Mouse (Mus musculus) mouse embryonic stem cell (cell line): ENCODE data around the gene Rph3al.

ENCODE experiments used
- in situ Hi-C, 2 experiments: fragments of 300-500 bp; cut with MboI; formaldehyde crosslinking; loops; 1 replicate in 1 of 2; 3 replicates in 1 of 2; pipeline ENCODE4 v1.14.3; 2019 to 2020; ENCODE audit warnings: low sequenced_read_pairs in 2 of 2, low pct_unique_long_range_greater_than_20kb in 1 of 2, mixed read lengths in 1 of 2; ENCODE audit not compliant: unreplicated experiment in 1 of 2

The Rph3al gene

GRCm38 (mm10) chr11:75957124-75957832 lies 19.0 kb upstream of the Rph3al start:
- in situ Hi-C loops: no loop called here

- in situ Hi-C loops: no loop called here
These were observed 18.4 kb upstream of the Rph3al start for GRCm38 (mm10) chr11:75956651-75957050.

GRCm38 (mm10) chr11:75954896-75955295 lies 16.7 kb upstream of the Rph3al start:
- in situ Hi-C loops: no loop called here

- in situ Hi-C loops: no loop called here
These were observed 13.7 kb upstream of the Rph3al start for GRCm38 (mm10) chr11:75951895-75952294.

GRCm38 (mm10) chr11:75950459-75950858 lies 12.2 kb upstream of the Rph3al start:
- in situ Hi-C loops: no loop called here

GRCm38 (mm10) chr11:75948789-75949188 lies 10.6 kb upstream of the Rph3al start:
- in situ Hi-C loops: no loop called here

GRCm38 (mm10) chr11:75947223-75947622 lies 9.0 kb upstream of the Rph3al start:
- in situ Hi-C loops: no loop called here

GRCm38 (mm10) chr11:75945805-75946450 lies 7.7 kb upstream of the Rph3al start:
- in situ Hi-C loops: no loop called here

- in situ Hi-C loops: no loop called here
These were observed 808 bp downstream of the Rph3al start for GRCm38 (mm10) chr11:75937370-75937871.

GRCm38 (mm10) chr11:75935819-75936430 lies 2.3 kb downstream of the Rph3al start:
- in situ Hi-C loops: no loop called here

GRCm38 (mm10) chr11:75934425-75934824 lies 3.8 kb downstream of the Rph3al start:
- in situ Hi-C loops: no loop called here

- in situ Hi-C loops: no loop called here
These were observed 4.9 kb downstream of the Rph3al start for GRCm38 (mm10) chr11:75933371-75933770.

GRCm38 (mm10) chr11:75930911-75931678 lies 7.1 kb downstream of the Rph3al start:
- in situ Hi-C loops: no loop called here

- in situ Hi-C loops: no loop called here
These were observed 8.0 kb downstream of the Rph3al start for GRCm38 (mm10) chr11:75930208-75930607.

- in situ Hi-C loops: no loop called here
These were observed 10.3 kb downstream of the Rph3al start for GRCm38 (mm10) chr11:75927881-75928280.

GRCm38 (mm10) chr11:75926431-75927312 lies 11.6 kb downstream of the Rph3al start:
- in situ Hi-C loops: no loop called here

GRCm38 (mm10) chr11:75925801-75926200 lies 12.4 kb downstream of the Rph3al start:
- in situ Hi-C loops: no loop called here

GRCm38 (mm10) chr11:75922741-75923140 lies 15.5 kb downstream of the Rph3al start:
- in situ Hi-C loops: loop anchor here in 1 of 2 experiments (5.0 kb wide), 1 partner anchor 40 kb away; no protein-coding TSS in a partner anchor
